Mouse (Mus musculus): ENCODE measurements around the gene Hoxb6. TPM values are rescaled to one million over a fixed set of nuclear protein-coding genes. Genes with fewer than 3 reads are reported as not detected.

Gene Hoxb6
- total RNA-seq, 2 experiments from 2014 or later, result not detected

- no peak for ATAC-seq (replicated peaks; ENCODE audit: poor library complexity, severe bottlenecking)
These were observed 54.7 kb downstream of the Hoxb6 start for GRCm38 (mm10) chr11:96346916-96347520.

DNA sequence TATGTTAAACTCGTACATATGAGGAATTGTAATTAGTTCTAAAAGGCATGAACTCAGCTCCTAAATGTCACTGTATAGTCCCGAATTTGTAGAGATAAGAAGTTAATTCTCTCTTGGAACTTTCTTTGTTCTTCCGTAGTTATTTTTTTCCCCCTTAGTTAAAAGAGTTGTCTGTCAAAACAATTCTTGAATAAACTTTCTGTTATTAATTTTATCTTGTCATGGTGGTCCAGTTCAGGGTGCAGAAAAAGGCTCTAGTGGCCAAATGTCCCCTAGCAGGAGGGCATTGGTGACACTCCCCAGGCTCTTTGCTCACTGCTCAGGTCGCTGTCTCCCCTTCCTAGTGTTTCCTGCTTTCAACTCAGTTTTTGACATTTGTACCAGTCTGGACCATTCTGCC lies 55.4 kb downstream of the Hoxb6 start:
- ATAC-seq (replicated peaks; ENCODE audit: poor library complexity, severe bottlenecking), result no peak

DNA sequence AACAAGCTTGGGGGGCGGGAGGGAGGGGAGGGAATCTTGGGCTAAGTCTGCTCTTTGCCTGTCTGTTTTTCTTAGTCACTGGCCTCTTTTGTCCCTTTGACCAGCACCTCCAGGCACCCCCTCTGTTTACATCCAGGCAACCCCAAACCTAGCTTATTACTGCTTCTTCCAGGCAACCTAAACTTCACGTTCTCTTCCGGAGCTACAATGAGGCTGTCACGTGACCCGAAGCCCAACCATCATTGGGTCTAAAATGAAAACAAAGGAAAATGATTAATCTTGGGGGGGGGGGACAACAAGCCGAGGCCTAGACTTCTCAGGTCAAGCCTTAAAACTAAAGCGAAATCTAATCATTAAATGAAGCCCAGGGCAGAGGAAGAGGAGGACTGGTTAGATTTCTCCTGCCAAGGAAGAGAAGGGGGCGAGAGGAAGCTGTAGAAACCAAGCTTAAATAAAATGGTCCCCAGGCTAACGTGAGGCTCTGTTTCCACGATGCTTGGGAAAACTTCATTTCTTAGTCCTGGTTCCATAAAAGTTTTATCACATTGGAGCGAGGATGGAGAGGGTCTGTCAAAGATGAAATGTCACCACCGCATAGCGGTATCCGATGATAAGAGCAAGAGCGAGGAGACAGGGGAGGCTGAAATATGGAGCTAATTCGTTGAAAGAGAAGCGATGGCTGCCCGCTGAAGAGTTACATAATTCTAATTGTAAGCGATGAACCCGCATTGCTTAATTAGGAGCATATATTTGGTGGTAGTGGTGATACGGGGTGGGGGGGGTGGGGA lies 56.1 kb downstream of the Hoxb6 start:
- no peak for ATAC-seq (replicated peaks; ENCODE audit: poor library complexity, severe bottlenecking)

DNA sequence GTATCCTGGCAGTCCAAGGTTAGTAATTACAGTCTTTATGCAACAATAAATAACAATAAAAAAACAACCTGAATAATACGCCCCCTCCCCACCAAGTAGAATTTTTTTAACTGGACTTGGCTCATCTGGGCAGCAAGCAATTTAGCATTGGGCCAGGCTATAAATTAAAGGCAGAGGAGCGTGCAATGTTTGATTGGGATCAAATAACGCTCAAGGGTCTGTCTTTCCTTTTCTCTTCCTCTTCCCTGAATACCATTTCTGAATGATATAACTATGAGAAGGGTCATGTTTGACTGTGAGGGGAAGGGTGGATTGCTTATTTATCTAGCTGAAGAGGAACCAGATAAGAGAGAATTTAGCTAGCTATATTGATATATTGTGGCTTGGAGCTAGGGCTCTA lies 56.7 kb downstream of the Hoxb6 start:
- no peak for ATAC-seq (replicated peaks; ENCODE audit: poor library complexity, severe bottlenecking)

GRCm38 (mm10) chr11:96349491-96350340 lies 57.4 kb downstream of the Hoxb6 start:
- ATAC-seq (replicated peaks; ENCODE audit: poor library complexity, severe bottlenecking), result no peak

DNA sequence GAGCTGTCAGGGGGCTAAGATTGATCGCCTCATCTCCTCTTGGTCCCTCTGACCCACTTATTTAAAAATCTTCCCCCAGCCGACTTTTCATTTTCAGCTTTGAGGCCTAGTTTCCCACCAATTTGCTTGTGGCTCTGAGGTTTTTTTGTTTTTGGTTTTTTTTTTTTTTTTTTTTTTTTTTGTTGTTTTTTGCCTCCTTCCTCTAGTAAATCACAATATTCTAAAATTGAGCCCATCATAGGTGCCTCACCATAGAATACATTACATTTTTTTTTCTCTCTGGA lies 58.0 kb downstream of the Hoxb6 start, which contains the start of gene Hoxb2:
Hoxb2 (plus strand) TSS at position 185 of the 284 bp plus-strand sequence.
- ATAC-seq (replicated peaks; ENCODE audit: poor library complexity, severe bottlenecking), result no peak

- ATAC-seq (replicated peaks; ENCODE audit: poor library complexity, severe bottlenecking), result no peak
These were observed 58.5 kb downstream of the Hoxb6 start for GRCm38 (mm10) chr11:96350791-96351190.

Other genes starting within 250 kb of the Hoxb6 start
- gene Ube2z, start 227.1 kb upstream of the Hoxb6 start, total RNA-seq (2014; fragmentation: Nextera tagmentation), result 29.1 and 34.1 TPM in 2 replicates
- 17.2 and 20.8 TPM in 2 replicates for gene Ube2z, start 227.1 kb upstream of the Hoxb6 start, total RNA-seq (2017)
- 618 and 720 TPM in 2 replicates for gene Atp5g1, start 216.8 kb upstream of the Hoxb6 start, total RNA-seq (2014; fragmentation: Nextera tagmentation)
- 72.3 and 102 TPM in 2 replicates for gene Atp5g1, start 216.8 kb upstream of the Hoxb6 start, total RNA-seq (2017)
- gene Calcoco2, start 180.5 kb upstream of the Hoxb6 start, total RNA-seq (2014; fragmentation: Nextera tagmentation), result not detected in 2 replicates
- gene Calcoco2, start 180.5 kb upstream of the Hoxb6 start, total RNA-seq (2017), result not detected in 2 replicates
- gene Ttll6, start 158.7 kb upstream of the Hoxb6 start, total RNA-seq (2014; fragmentation: Nextera tagmentation), result not detected in 2 replicates
- not detected in 2 replicates for gene Ttll6, start 158.7 kb upstream of the Hoxb6 start, total RNA-seq (2017)
- gene Hoxb13, start 98.2 kb upstream of the Hoxb6 start, total RNA-seq (2014; fragmentation: Nextera tagmentation), result not detected in 2 replicates
- not detected in 2 replicates for gene Hoxb13, start 98.2 kb upstream of the Hoxb6 start, total RNA-seq (2017)
- gene Hoxb9, start 21.0 kb upstream of the Hoxb6 start, total RNA-seq (2014; fragmentation: Nextera tagmentation), result not detected in 2 replicates
- not detected in 2 replicates for gene Hoxb9, start 21.0 kb upstream of the Hoxb6 start, total RNA-seq (2017)
- not detected in 2 replicates for gene Hoxb8, start 10.6 kb upstream of the Hoxb6 start, total RNA-seq (2014; fragmentation: Nextera tagmentation)
- not detected in 2 replicates for gene Hoxb8, start 10.6 kb upstream of the Hoxb6 start, total RNA-seq (2017)
- gene Hoxb7, start 5.9 kb upstream of the Hoxb6 start, total RNA-seq (2014; fragmentation: Nextera tagmentation), result not detected in 2 replicates
- gene Hoxb7, start 5.9 kb upstream of the Hoxb6 start, total RNA-seq (2017), result not detected in 2 replicates
- not detected in 2 replicates for gene Hoxb5, start 10.9 kb downstream of the Hoxb6 start, total RNA-seq (2014; fragmentation: Nextera tagmentation)
- gene Hoxb5, start 10.9 kb downstream of the Hoxb6 start, total RNA-seq (2017), result 0.05 TPM in 1 of 2 replicates, not detected in the other
- gene Hoxb4, start 25.8 kb downstream of the Hoxb6 start, total RNA-seq (2014; fragmentation: Nextera tagmentation), result 2.6 and 3.8 TPM in 2 replicates
- gene Hoxb4, start 25.8 kb downstream of the Hoxb6 start, total RNA-seq (2017), result 1.9 and 2.3 TPM in 2 replicates
- 1.5 and 7.8 TPM in 2 replicates for gene Hoxb3, start 30.9 kb downstream of the Hoxb6 start, total RNA-seq (2014; fragmentation: Nextera tagmentation)
- 0.05 and 0.56 TPM in 2 replicates for gene Hoxb3, start 30.9 kb downstream of the Hoxb6 start, total RNA-seq (2017)
- 1.7 TPM in 1 of 2 replicates, not detected in the other for gene Hoxb2, start 58.0 kb downstream of the Hoxb6 start, total RNA-seq (2014; fragmentation: Nextera tagmentation)
- 0.26 TPM in 1 of 2 replicates, not detected in the other for gene Hoxb2, start 58.0 kb downstream of the Hoxb6 start, total RNA-seq (2017)
- not detected in 2 replicates for gene Hoxb1, start 73.3 kb downstream of the Hoxb6 start, total RNA-seq (2014; fragmentation: Nextera tagmentation)
- not detected in 2 replicates for gene Hoxb1, start 73.3 kb downstream of the Hoxb6 start, total RNA-seq (2017)
- not detected in 2 replicates for gene Skap1, start 172.1 kb downstream of the Hoxb6 start, total RNA-seq (2014; fragmentation: Nextera tagmentation)
- 0.22 and 0.98 TPM in 2 replicates for gene Skap1, start 172.1 kb downstream of the Hoxb6 start, total RNA-seq (2017)

Measured in granulocyte monocyte progenitor cell, adult 5-6 weeks (primary cell).